Mouse (Mus musculus) urinary bladder, postnatal 10 days (tissue): Measurements from ENCODE around the gene Kank3.

Source experiments
- DNase-seq: peaks from one replicate; pipeline ENCODE4 v3.0.0; 2022; ENCODE audit warnings: low spot score

Gene Kank3

GRCm38 (mm10) chr17:33810334-33811141 is at the start of gene Kank3:
TSS of gene Kank3 (plus strand) at chr17:33810519.
- DNase-seq, result peak; percentile 78

- no peak for DNase-seq
These were observed 43.9 kb upstream of the Kank3 start for GRCm38 (mm10) chr17:33766389-33766788.

GRCm38 (mm10) chr17:33771617-33772016 is 38.7 kb upstream of the Kank3 start:
- no peak for DNase-seq

GRCm38 (mm10) chr17:33773426-33773825 is 36.9 kb upstream of the Kank3 start:
- DNase-seq, result no peak

GRCm38 (mm10) chr17:33773871-33774572 is 36.3 kb upstream of the Kank3 start:
- DNase-seq, result no peak

GRCm38 (mm10) chr17:33774573-33775155 is 35.7 kb upstream of the Kank3 start:
- DNase-seq, result no peak

- no peak for DNase-seq
These were observed 35.0 kb upstream of the Kank3 start for GRCm38 (mm10) chr17:33775287-33775686.

GRCm38 (mm10) chr17:33779271-33779966 is 30.9 kb upstream of the Kank3 start:
- peak; percentile 70 for DNase-seq

GRCm38 (mm10) chr17:33779967-33780295 is 30.4 kb upstream of the Kank3 start:
- no peak for DNase-seq

GRCm38 (mm10) chr17:33780431-33780830 is 29.9 kb upstream of the Kank3 start:
- no peak for DNase-seq

GRCm38 (mm10) chr17:33781124-33781977 is 29.0 kb upstream of the Kank3 start, which contains the start of gene Angptl4:
TSS of gene Angptl4 (minus strand) at chr17:33781830.
- DNase-seq, result no peak

GRCm38 (mm10) chr17:33782067-33782466 is 28.3 kb upstream of the Kank3 start:
- no peak for DNase-seq

GRCm38 (mm10) chr17:33783408-33783807 is 26.9 kb upstream of the Kank3 start:
- DNase-seq, result no peak

GRCm38 (mm10) chr17:33784939-33785338 is 25.4 kb upstream of the Kank3 start:
- no peak for DNase-seq

GRCm38 (mm10) chr17:33786375-33786774 is 23.9 kb upstream of the Kank3 start:
- DNase-seq, result no peak

GRCm38 (mm10) chr17:33788732-33789131 is 21.6 kb upstream of the Kank3 start:
- DNase-seq, result no peak

GRCm38 (mm10) chr17:33798306-33798705 is 12.0 kb upstream of the Kank3 start:
- no peak for DNase-seq

GRCm38 (mm10) chr17:33799277-33799676 is 11.0 kb upstream of the Kank3 start:
- DNase-seq, result no peak

- DNase-seq, result no peak
These were observed 8.1 kb upstream of the Kank3 start for GRCm38 (mm10) chr17:33802221-33802620.

GRCm38 (mm10) chr17:33804205-33804604 is 6.1 kb upstream of the Kank3 start:
- no peak for DNase-seq

GRCm38 (mm10) chr17:33804745-33805144 is 5.6 kb upstream of the Kank3 start:
- DNase-seq, result no peak
